Mouse (Mus musculus) lung, postnatal 25 days (tissue): ENCODE data around the gene Wbp2.

ENCODE experiments used
- DNase-seq: peaks from one replicate; pipeline ENCODE4 v3.0.0; 2022; ENCODE audit warnings: low spot score

Gene Wbp2

GRCm38 (mm10) chr11:116062521-116062920, 24.3 kb downstream of the Wbp2 start:
- DNase-seq, result no peak

GRCm38 (mm10) chr11:116061641-116062415, 25.0 kb downstream of the Wbp2 start:
- DNase-seq, result no peak

- peak; percentile 86 for DNase-seq
Measured at GRCm38 (mm10) chr11:116060596-116060995, 26.2 kb downstream of the Wbp2 start.

- DNase-seq, result no peak
Measured at GRCm38 (mm10) chr11:116059691-116060025, 27.1 kb downstream of the Wbp2 start.

GRCm38 (mm10) chr11:116058868-116059690, 27.7 kb downstream of the Wbp2 start:
- DNase-seq, result no peak

GRCm38 (mm10) chr11:116058022-116058614, 28.7 kb downstream of the Wbp2 start:
- DNase-seq, result no peak

GRCm38 (mm10) chr11:116057237-116057881, 29.4 kb downstream of the Wbp2 start:
- no peak for DNase-seq

GRCm38 (mm10) chr11:116055873-116056272, 30.9 kb downstream of the Wbp2 start:
- no peak for DNase-seq

- peak; percentile 72 for DNase-seq
Measured at GRCm38 (mm10) chr11:116053510-116054229, 33.1 kb downstream of the Wbp2 start.

- peak; percentile 33 for DNase-seq
Measured at GRCm38 (mm10) chr11:116050196-116050595, 36.6 kb downstream of the Wbp2 start.

GRCm38 (mm10) chr11:116049610-116050009, 37.2 kb downstream of the Wbp2 start:
- DNase-seq, result peak; percentile 41

GRCm38 (mm10) chr11:116045173-116045572, 41.6 kb downstream of the Wbp2 start:
- no peak for DNase-seq

GRCm38 (mm10) chr11:116043286-116043685, 43.5 kb downstream of the Wbp2 start:
- DNase-seq, result no peak

- no peak for DNase-seq
Measured at GRCm38 (mm10) chr11:116042372-116043138, 44.2 kb downstream of the Wbp2 start.

- no peak for DNase-seq
Measured at GRCm38 (mm10) chr11:116041833-116042232, 45.0 kb downstream of the Wbp2 start.

GRCm38 (mm10) chr11:116040593-116040992, 46.2 kb downstream of the Wbp2 start:
- DNase-seq, result no peak

- DNase-seq, result no peak
Measured at GRCm38 (mm10) chr11:116037826-116038225, 49.0 kb downstream of the Wbp2 start.

- DNase-seq, result no peak
Measured at GRCm38 (mm10) chr11:116036671-116037070, 50.1 kb downstream of the Wbp2 start.

- no peak for DNase-seq
Measured at GRCm38 (mm10) chr11:116034584-116034983, 52.2 kb downstream of the Wbp2 start.

GRCm38 (mm10) chr11:116030898-116031845, 55.6 kb downstream of the Wbp2 start:
- peak; percentile 41 for DNase-seq
